Mouse (Mus musculus) liver, postnatal 0 days (tissue): Measurements from ENCODE around the gene Agbl4. TPM values are rescaled to one million over a fixed set of nuclear protein-coding genes. Genes with fewer than 3 reads are reported as not detected.

Experiments
- ATAC-seq: fragments of 200-750 bp; cut with Nextera tagmentation; 2 replicates; pipeline ENCODE4 v1.8.0; 2017; ENCODE audit warnings: mild to moderate bottlenecking, moderate library complexity
- DNase-seq: peaks from one replicate; pipeline ENCODE4 v3.0.0-alpha.2; 2016
- H3K27ac ChIP-seq: fragments of 300-500 bp; sonication (generic); 2 replicates; pipeline ENCODE4 v1.5.1; 2014; ENCODE audit warnings: antibody characterized with exemption, moderate library complexity, mild to moderate bottlenecking, low read depth
- H3K27me3 ChIP-seq: fragments of 300-500 bp; sonication (generic); 2 replicates; pipeline ENCODE4 v1.6.1; 2014; ENCODE audit warnings: low read length, control low read depth, mixed read lengths; ENCODE audit not compliant: insufficient read depth
- H3K36me3 ChIP-seq: fragments of 300-500 bp; sonication (generic); replicated peaks from 2 replicates; pipeline ENCODE4 v1.6.1; 2014; ENCODE audit warnings: mild to moderate bottlenecking, control low read depth, low read length, moderate library complexity, mixed read lengths; ENCODE audit not compliant: insufficient read depth
- H3K4me1 ChIP-seq: fragments of 300-500 bp; sonication (generic); 2 replicates; pipeline ENCODE4 v1.6.1; 2014; ENCODE audit warnings: antibody characterized with exemption, mild to moderate bottlenecking, control low read depth; ENCODE audit not compliant: insufficient read depth
- H3K4me2 ChIP-seq: fragments of 300-500 bp; sonication (generic); 2 replicates; pipeline ENCODE4 v1.6.1; 2014; ENCODE audit warnings: low read depth, mild to moderate bottlenecking, low read length, moderate library complexity, mixed read lengths
- H3K4me3 ChIP-seq: fragments of 300-500 bp; sonication (generic); 2 replicates; pipeline ENCODE4 v1.5.1; 2014; ENCODE audit warnings: low read depth, low read length
- H3K9ac ChIP-seq: fragments of 300-500 bp; sonication (generic); replicated peaks from 2 replicates; pipeline ENCODE4 v1.6.1; 2014; ENCODE audit warnings: mild to moderate bottlenecking, moderate library complexity
- H3K9me3 ChIP-seq: fragments of 300-500 bp; sonication (generic); 2 replicates; pipeline ENCODE4 v1.6.1; 2016; ENCODE audit warnings: mild to moderate bottlenecking, control low read depth, low read length, mixed read lengths
- CTCF ChIP-seq: sonication (generic); IDR thresholded peaks from 2 replicates; pipeline ENCODE4 v1.5.1; 2016; ENCODE audit warnings: antibody characterized with exemption, low read depth
- EP300 ChIP-seq: IDR thresholded peaks from 2 replicates; pipeline ENCODE4 v1.6.1; 2016; ENCODE audit warnings: antibody characterized with exemption, low read depth, mild to moderate bottlenecking
- whole genome bisulfite sequencing: fragments of 180-500 bp; shearing (Covaris S2); extraction: QIAGEN DNeasy Blood & Tissue Kit; methylation state at CpG from one replicate; pipeline ENCODE4 v1.1.7; 2014; ENCODE audit not compliant: insufficient replicate concordance; 5-methylcytosine and 5-hydroxymethylcytosine counted together
- polyA plus RNA-seq: library from polyadenylated mRNA; unstranded; fragments of >200 nt; fragmentation: Nextera tagmentation; extraction: Ambion mirVana; gene quantifications from 2 replicates; pipeline ENCODE4 v1.2.1, GENCODE M21; 2015

Gene Agbl4
- polyA plus RNA-seq, 1 experiment from 2014 or later: not detected

DNA sequence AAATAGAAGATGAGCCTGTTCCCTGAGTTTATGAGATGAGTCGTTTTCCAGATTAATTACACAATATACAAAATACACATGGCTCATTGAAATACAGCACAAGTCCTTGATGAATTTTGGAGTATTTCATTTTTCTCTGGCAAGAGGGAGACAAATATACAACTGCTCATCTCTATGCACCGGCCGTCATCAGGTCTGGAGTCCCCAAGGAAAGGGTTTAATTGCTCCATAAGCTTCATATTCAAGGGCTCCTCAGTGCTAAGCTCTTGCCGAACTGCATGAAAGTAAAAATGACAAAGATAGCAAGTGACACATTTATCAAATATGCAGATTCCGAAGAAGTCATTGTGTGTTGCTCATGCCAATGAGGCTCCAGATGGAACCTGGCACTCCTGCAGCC is 1284.5 kb downstream of the Agbl4 start:
- ATAC-seq (no peak), DNase-seq (no peak)
- Histone ChIP-seq H3K9ac (no peak overlapping the region), H3K27ac (no peak overlapping the region), H3K9me3 (no peaks in the 10 kb centered on the region), H3K4me3 (no peak overlapping the region), H3K4me1 (no peaks in the 10 kb centered on the region), H3K36me3 (no peaks in the 10 kb centered on the region), H3K27me3 (no peaks in the 10 kb centered on the region), H3K4me2 (no peak overlapping the region)
- WGBS: 77% methylated on average over 5 of the region's 5 CpGs
- TF ChIP-seq EP300: no peak

DNA sequence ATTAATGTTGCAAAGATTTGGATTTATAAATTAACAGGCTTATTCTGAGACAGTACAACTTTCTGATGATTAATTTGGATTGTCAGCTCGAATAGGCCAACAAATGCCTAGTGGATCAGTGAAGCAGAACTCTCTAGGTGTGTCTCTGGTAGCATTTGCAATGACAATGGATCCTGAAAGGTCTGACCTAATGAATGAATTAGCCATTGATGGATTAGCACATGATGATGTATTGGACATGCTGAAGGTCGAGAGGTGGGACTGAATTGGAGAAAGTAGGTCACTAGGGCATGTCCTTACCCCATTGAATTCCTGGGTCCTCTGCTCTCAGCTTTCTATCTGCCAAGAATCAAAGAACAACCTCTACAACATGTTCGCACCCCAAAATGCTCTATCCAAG is 1285.3 kb downstream of the Agbl4 start:
- no peak for ATAC-seq
- Histone ChIP-seq H3K9me3 (no peaks in the 10 kb centered on the region), H3K4me2 (no peak overlapping the region), H3K27ac (no peak overlapping the region), H3K4me3 (no peak overlapping the region), H3K27me3 (no peaks in the 10 kb centered on the region), H3K4me1 (no peaks in the 10 kb centered on the region), H3K9ac (no peak overlapping the region), H3K36me3 (no peaks in the 10 kb centered on the region)
- DNase-seq: no peak
- TF ChIP-seq CTCF (no peak), EP300 (no peak)
- 62% methylated on average over 3 of the region's 3 CpGs for WGBS

DNA sequence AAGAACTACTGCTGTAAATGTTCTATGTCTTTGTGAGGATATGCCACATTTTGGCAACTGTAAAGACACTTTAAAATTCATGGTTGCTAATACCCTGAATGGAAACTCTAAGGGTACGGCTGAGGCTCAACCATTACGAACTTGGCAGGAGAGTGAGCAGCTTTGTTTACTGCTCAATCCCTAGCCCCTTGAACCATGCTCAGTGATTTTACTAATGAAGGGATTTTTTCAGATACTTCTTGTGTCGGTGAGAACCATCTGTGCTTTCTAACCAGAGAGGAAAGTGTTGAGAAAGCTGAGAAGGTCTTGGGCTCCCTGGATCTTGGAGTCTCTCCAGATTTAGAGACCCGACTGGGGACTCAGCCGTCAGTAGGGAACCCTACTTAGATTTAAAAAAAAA is 1286.4 kb downstream of the Agbl4 start:
- Histone ChIP-seq H3K36me3 (no peaks in the 10 kb centered on the region), H3K27me3 (no peaks in the 10 kb centered on the region), H3K4me1 (no peaks in the 10 kb centered on the region), H3K4me3 (no peak overlapping the region), H3K27ac (no peak overlapping the region), H3K9me3 (no peaks in the 10 kb centered on the region), H3K9ac (no peak overlapping the region), H3K4me2 (no peak overlapping the region)
- no peak for TF ChIP-seq EP300
- no peak for TF ChIP-seq CTCF
- ATAC-seq (no peak), DNase-seq (no peak)
- 72% methylated on average over 5 of the region's 5 CpGs for WGBS

DNA sequence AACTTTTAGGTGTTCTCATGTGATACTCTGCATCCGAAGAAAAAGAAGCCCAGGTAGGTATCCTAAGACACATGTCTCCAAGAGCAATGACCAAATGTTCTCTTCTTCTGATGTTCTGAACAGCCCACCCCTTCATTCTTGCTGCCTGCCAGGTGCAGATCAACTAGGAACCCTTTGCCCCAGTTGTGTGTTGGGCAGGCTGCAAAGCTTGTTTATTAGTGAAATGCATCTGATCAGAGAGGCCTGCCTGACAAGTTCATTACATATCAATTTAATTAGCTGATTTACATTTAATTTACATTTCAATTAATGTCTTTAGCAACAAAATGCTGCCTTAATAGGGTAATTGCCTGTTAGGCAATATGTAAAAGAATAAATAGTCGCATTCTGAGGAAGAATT is 1288.5 kb downstream of the Agbl4 start:
- Histone ChIP-seq H3K36me3 (no peaks in the 10 kb centered on the region), H3K4me3 (no peak overlapping the region), H3K27me3 (no peaks in the 10 kb centered on the region), H3K4me2 (no peak overlapping the region), H3K9ac (no peak overlapping the region), H3K9me3 (no peaks in the 10 kb centered on the region), H3K27ac (no peak overlapping the region), H3K4me1 (no peaks in the 10 kb centered on the region)
- DNase-seq: no peak
- 77% methylated on average over 2 of the region's 2 CpGs for WGBS
- ATAC-seq: no peak
- TF ChIP-seq CTCF: no peak
- TF ChIP-seq EP300: no peak

DNA sequence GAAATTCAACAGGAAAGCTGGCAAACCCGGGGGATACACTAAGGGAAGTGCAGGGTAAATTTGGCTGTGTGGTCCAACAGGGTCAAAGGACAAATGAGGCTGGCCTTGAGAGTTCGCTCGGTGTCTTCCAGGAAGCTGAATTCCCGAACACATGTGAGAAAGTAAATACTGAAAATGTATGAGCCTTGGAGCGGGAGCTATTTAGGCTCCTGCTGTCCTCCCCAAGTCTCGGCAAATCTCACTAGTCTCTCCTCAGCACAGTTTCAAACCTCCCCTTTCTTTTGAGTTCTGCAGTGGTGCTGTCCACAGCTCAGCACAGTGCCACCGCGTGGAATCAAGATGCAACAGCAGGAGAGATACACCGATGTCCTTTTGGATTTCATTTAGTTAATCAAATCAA is 1289.5 kb downstream of the Agbl4 start:
- ATAC-seq (peak; percentile 50; the same call in 1 of the 2 replicates), DNase-seq (peak; percentile 31)
- H3K27me3 ChIP-seq: no peaks in the 10 kb centered on the region
- TF ChIP-seq CTCF: peak; percentile 73
- no peak for TF ChIP-seq EP300
- peak overlapping the region; percentile 64 for H3K4me2 ChIP-seq
- no peaks in the 10 kb centered on the region for H3K9me3 ChIP-seq
- H3K36me3 ChIP-seq: no peaks in the 10 kb centered on the region
- no peak overlapping the region for H3K27ac ChIP-seq
- 11% methylated on average over 9 of the region's 9 CpGs for WGBS
- no peaks in the 10 kb centered on the region for H3K4me1 ChIP-seq
- H3K4me3 ChIP-seq: no peak overlapping the region
- no peak overlapping the region for H3K9ac ChIP-seq

DNA sequence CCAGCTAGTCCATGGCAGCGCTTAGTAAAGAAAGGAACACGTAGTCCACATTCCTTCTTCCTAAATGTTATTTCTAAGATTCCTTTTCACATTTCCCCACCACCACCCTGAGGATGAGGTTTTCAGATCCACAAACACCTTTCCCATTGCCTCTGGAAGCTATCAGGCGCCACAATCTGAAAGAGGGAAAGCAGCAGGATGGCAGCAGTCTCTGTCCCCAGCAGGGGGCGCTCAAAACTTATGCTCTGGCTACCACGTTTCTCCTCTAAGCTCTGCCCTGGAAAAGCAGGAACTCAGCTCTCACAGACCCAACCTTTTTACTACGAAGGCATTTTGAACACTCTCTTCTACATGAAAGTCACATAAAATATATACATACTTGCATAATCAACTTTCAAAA is 1290.2 kb downstream of the Agbl4 start:
- WGBS: 15% methylated on average over 6 of the region's 6 CpGs
- ATAC-seq: 0 out of 2 replicates have a peak, but pooled peaks have one; percentile 44
- Histone ChIP-seq H3K4me1 (no peaks in the 10 kb centered on the region), H3K36me3 (no peaks in the 10 kb centered on the region), H3K4me3 (no peak overlapping the region), H3K4me2 (peak overlapping the region; percentile 64), H3K9me3 (no peaks in the 10 kb centered on the region), H3K27ac (no peak overlapping the region), H3K27me3 (no peaks in the 10 kb centered on the region), H3K9ac (no peak overlapping the region)
- DNase-seq: peak; percentile 79
- TF ChIP-seq EP300: no peak
- TF ChIP-seq CTCF: peak; percentile 79

DNA sequence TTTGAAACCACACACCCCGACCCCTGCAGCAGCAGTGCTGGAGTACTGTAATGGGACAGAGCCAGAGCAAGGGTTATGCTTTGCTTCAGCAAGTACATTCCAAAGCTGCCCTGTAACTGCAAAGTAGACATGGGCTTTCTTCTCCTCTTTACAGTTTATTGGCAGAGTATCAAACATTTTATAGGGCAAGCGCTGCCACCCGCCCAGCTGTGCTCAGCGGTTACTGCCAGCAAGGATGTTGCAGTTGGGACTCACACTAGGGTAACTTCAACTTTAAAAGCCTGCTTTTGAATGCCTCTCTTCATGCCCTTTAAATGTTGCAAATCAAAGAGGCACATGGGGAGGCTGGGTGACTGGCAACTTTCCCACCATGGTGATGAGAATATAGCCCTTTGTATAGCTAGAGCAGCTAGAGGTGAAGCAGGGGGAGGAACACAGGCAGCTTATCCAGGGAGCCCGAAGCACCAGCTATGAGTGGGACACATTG is 1293.6 kb downstream of the Agbl4 start:
- H3K4me2 ChIP-seq: no peak overlapping the region
- H3K27ac ChIP-seq: no peak overlapping the region
- H3K4me1 ChIP-seq: no peaks in the 10 kb centered on the region
- no peaks in the 10 kb centered on the region for H3K36me3 ChIP-seq
- DNase-seq (no peak), ATAC-seq (no peak)
- no peak overlapping the region for H3K4me3 ChIP-seq
- H3K9ac ChIP-seq: no peak overlapping the region
- 71% methylated on average over 5 of the region's 5 CpGs for WGBS
- no peaks in the 10 kb centered on the region for H3K9me3 ChIP-seq
- TF ChIP-seq CTCF (no peak), EP300 (no peak)
- no peaks in the 10 kb centered on the region for H3K27me3 ChIP-seq
